Mouse (Mus musculus): ENCODE results near the gene Ccdc62.

- TF ChIP-seq CTCF (IDR thresholded peaks at IDR 0.05 in 2 of 3, conservative IDR thresholded peaks at IDR 0.05 in 1 of 3; ENCODE audit: control insufficient read depth in 1 of 3, insufficient read depth in 1 of 3, low read depth in 2 of 3, low read length in 3 of 3, poor library complexity in 1 of 3, severe bottlenecking in 1 of 3) = no peak
- TF ChIP-seq MEF2A (IDR thresholded peaks at IDR 0.05; ENCODE audit: extremely low read depth, insufficient replicate concordance, low read depth, low read length, poor library complexity, severe bottlenecking) = no peak
- no peak for TF ChIP-seq POLR2A (IDR thresholded peaks at IDR 0.05; ENCODE audit: control insufficient read depth in 1 of 2, insufficient read depth in 1 of 2, low read depth in 1 of 2, low read length in 2 of 2, poor library complexity in 1 of 2)
- no peak for TF ChIP-seq ETS1 (IDR thresholded peaks at IDR 0.05; ENCODE audit: low read depth, low read length)
- TF ChIP-seq MAZ (IDR thresholded peaks at IDR 0.05; ENCODE audit: low read depth, low read length) = no peak
- TF ChIP-seq ZC3H11A (IDR thresholded peaks at IDR 0.05; ENCODE audit: low read depth, low read length) = no peak
- TF ChIP-seq EP300 (IDR thresholded peaks at IDR 0.05; ENCODE audit: low read depth in 1 of 2, low read length in 2 of 2) = no peak
- TF ChIP-seq USF1 (IDR thresholded peaks at IDR 0.05; ENCODE audit: low read depth, low read length) = no peak
- no peak for TF ChIP-seq TBP (IDR thresholded peaks at IDR 0.05; ENCODE audit: low read depth, low read length)
- no peak for TF ChIP-seq ELF1 (IDR thresholded peaks at IDR 0.05; ENCODE audit: low read depth, low read length)
- TF ChIP-seq TCF12 (IDR thresholded peaks at IDR 0.05; ENCODE audit: low read depth, low read length) = no peak
Observed at GRCm38 (mm10) chr5:123927118-123927517, 3.4 kb upstream of the Ccdc62 start, which contains the start of gene Gm43518.

Measured in MEL (cell line).